Comparison of ENCODE assay signal across 1 mouse cellular context in genomic region chr2:11778087-11778823, GRCm38 (mm10).
TF ChIP-seq lines count a peak whose summit lies in the region.

No protein-coding gene starts in this region.

TF ChIP-seq in MEL, 35 proteins besides CTCF, POLR2A, EP300 and RAD21 (continued from another document):
- no peak for TF ChIP-seq CHD1 (IDR thresholded peaks at IDR 0.05; ENCODE audit: low read depth, low read length)
- no peak for TF ChIP-seq MAZ (IDR thresholded peaks at IDR 0.05; ENCODE audit: low read depth, low read length)
- TF ChIP-seq UBTF (IDR thresholded peaks at IDR 0.05; ENCODE audit: borderline replicate concordance, insufficient read depth, low read depth, low read length), result no peak
- no peak for TF ChIP-seq POLR2AphosphoS5 (IDR thresholded peaks at IDR 0.05; ENCODE audit: borderline replicate concordance, low read depth, low read length)
- peak; percentile 99 for TF ChIP-seq USF1 (IDR thresholded peaks at IDR 0.05; ENCODE audit: low read depth, low read length)
- TF ChIP-seq ETS1 (IDR thresholded peaks at IDR 0.05; ENCODE audit: low read depth, low read length), result no peak
- peak; percentile 26; the same call in 1 of the 2 replicates for TF ChIP-seq MXI1 (IDR thresholded peaks at IDR 0.05; ENCODE audit: low read depth, low read length)
- no peak for TF ChIP-seq BHLHE40 (IDR thresholded peaks at IDR 0.05; ENCODE audit: borderline replicate concordance, low read depth, low read length)
- TF ChIP-seq SIN3A (IDR thresholded peaks at IDR 0.05; ENCODE audit: low read length), result peak; percentile 88
